Mouse (Mus musculus): ENCODE data around the gene Bcl6b. TPM values are rescaled to one million over a fixed set of nuclear protein-coding genes. Genes with fewer than 3 reads are reported as not detected.

The Bcl6b gene
- total RNA-seq, 2 experiments from 2014 or later, result 7.4 to 22.5 TPM

- no peak for DNase-seq (ENCODE audit: low spot score in 2 of 2)
Observed at GRCm38 (mm10) chr11:70178756-70179155, 50.8 kb downstream of the Bcl6b start.

- DNase-seq (ENCODE audit: low spot score in 2 of 2), result no peak
Observed at GRCm38 (mm10) chr11:70178311-70178710, 51.3 kb downstream of the Bcl6b start.

DNA sequence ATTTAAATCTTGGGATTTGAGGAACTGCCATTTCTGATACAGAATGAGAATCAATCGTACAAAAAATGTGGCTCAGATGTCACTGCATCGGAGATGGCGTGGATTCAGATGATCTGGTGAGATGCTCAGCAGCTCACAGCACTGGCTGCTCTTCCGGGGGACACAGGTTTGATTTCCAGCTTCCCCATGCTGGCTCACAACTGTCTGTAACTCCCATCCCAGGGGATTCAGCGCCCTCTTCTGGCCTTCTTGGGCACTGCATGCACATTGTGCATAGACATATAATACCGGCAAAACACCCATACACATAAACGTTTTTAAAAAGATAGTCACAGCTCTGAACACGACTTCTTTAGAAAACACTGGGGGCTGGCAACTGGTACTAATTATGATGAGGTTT, 52.0 kb downstream of the Bcl6b start:
- DNase-seq (ENCODE audit: low spot score in 2 of 2), result no peak

DNA sequence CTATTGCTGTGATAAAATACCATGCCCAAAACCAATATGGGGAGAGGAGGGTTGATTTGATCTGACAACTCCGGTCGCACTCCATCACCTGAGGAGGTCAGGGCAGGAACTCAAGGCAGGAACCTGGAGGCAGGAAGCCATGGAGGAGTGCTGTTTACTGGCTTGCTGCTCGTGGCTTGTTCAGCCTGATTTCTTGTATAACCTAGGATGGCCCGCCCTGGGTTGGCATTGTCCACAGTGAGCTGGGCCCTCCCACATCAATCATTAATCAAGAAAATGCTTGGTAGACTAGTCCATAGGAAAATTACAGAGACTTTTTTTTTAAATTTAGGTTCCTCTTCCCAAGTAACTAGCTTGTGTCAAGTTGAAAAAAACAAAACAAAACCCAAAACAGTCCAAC, 55.1 kb downstream of the Bcl6b start:
- no peak for DNase-seq (ENCODE audit: low spot score in 2 of 2)

Small RNAs within 50 kb of the gene (microRNA-seq; reads per million reads assigned to microRNA genes)
- gene Mir195a (ENCODE audit: borderline number of aligned reads in 2 of 2) (1,239 to 1,648 reads per million in 2 experiments), gene Mir497 (ENCODE audit: borderline number of aligned reads in 2 of 2) (0 reads per million in 2 experiments), gene Mir497b (ENCODE audit: borderline number of aligned reads in 2 of 2) (0 reads per million in 2 experiments)

Other genes starting within 250 kb of the Bcl6b start
- 100 to 1,000 TPM; 114 to 123 TPM for gene Ctdnep1, start 248.6 kb downstream of the Bcl6b start, total RNA-seq (2021)
- 10 to 100 TPM; 62.7 to 81.3 TPM for gene Elp5, start 247.3 kb downstream of the Bcl6b start, total RNA-seq (2021)
- 100 to 1,000 TPM; 436 to 473 TPM for gene Gabarap, start 238.7 kb downstream of the Bcl6b start, total RNA-seq (2021)
- gene Phf23, start 234.0 kb downstream of the Bcl6b start, total RNA-seq (2021), result 10 to 100 TPM; 51.5 to 57.5 TPM
- gene Dvl2, start 229.2 kb downstream of the Bcl6b start, total RNA-seq (2021), result 10 to 100 TPM; 13.8 to 14.9 TPM
- gene Acadvl, start 214.4 kb downstream of the Bcl6b start, total RNA-seq (2021), result 1,000 to 10,000 TPM in 1 of 2 experiments, 100 to 1,000 TPM in 1; 522 to 1,041 TPM
- 10 to 100 TPM; 24.6 to 33.0 TPM for gene Dlg4, start 212.9 kb downstream of the Bcl6b start, total RNA-seq (2021)
- under 1 TPM in 1 of 2 experiments, not detected in 1; 0.50 TPM for gene Asgr1, start 175.7 kb downstream of the Bcl6b start, total RNA-seq (2021)
- gene Asgr2, start 137.2 kb downstream of the Bcl6b start, total RNA-seq (2021), result 1 to 10 TPM in 1 of 2 experiments, under 1 TPM in 1; 0.83 to 2.5 TPM
- 1 to 10 TPM; 3.8 to 9.2 TPM for gene Mgl2, start 99.5 kb downstream of the Bcl6b start, total RNA-seq (2021)
- 1 to 10 TPM; 2.5 to 9.2 TPM for gene Clec10a, start 73.6 kb downstream of the Bcl6b start, total RNA-seq (2021)
- 1 to 10 TPM in 1 of 2 experiments, under 1 TPM in 1; 0.53 to 1.1 TPM for gene Slc16a11, start 17.0 kb downstream of the Bcl6b start, total RNA-seq (2021)
- 1 to 10 TPM; 2.4 to 2.9 TPM for gene Slc16a13, start 8.7 kb downstream of the Bcl6b start, total RNA-seq (2021)
- gene 0610010K14Rik, start 8.1 kb upstream of the Bcl6b start, total RNA-seq (2021), result 10 to 100 TPM; 33.7 to 37.3 TPM
- gene Gm21988, start 10.0 kb upstream of the Bcl6b start, total RNA-seq (2021), result 1 to 10 TPM; 4.3 to 5.3 TPM
- gene Rnasek, start 10.0 kb upstream of the Bcl6b start, total RNA-seq (2021), result 100 to 1,000 TPM; 179 to 279 TPM
- gene Alox12, start 25.6 kb upstream of the Bcl6b start, total RNA-seq (2021), result 1 to 10 TPM in 1 of 2 experiments, under 1 TPM in 1; 0.96 to 1.1 TPM
- gene Alox12e, start 92.8 kb upstream of the Bcl6b start, total RNA-seq (2021), result not detected
- gene Alox15, start 122.2 kb upstream of the Bcl6b start, total RNA-seq (2021), result 1 to 10 TPM; 2.8 to 7.9 TPM
- gene Pelp1, start 180.2 kb upstream of the Bcl6b start, total RNA-seq (2021), result 10 to 100 TPM; 17.3 to 21.3 TPM
- gene Arrb2, start 202.8 kb upstream of the Bcl6b start, total RNA-seq (2021), result 10 to 100 TPM; 21.4 to 25.4 TPM
- 10 to 100 TPM; 17.0 to 18.0 TPM for gene Med11, start 222.1 kb upstream of the Bcl6b start, total RNA-seq (2021)
- gene Zmynd15, start 229.6 kb upstream of the Bcl6b start, total RNA-seq (2021), result 1 to 10 TPM; 2.8 to 2.9 TPM
- gene Cxcl16, start 230.2 kb upstream of the Bcl6b start, total RNA-seq (2021), result 10 to 100 TPM; 11.3 to 18.3 TPM